Mouse (Mus musculus) embryonic fibroblast, embryonic 13.5 days (primary cell): ENCODE measurements around the gene Kl. TPM values are rescaled to one million over a fixed set of nuclear protein-coding genes. Genes with fewer than 3 reads are reported as not detected.

Experiments used
- H3K27ac ChIP-seq: 2 replicates; pipeline ENCODE4 v1.5.1; 2012; ENCODE audit warnings: low read length, control low read depth, inconsistent platforms; ENCODE audit not compliant: insufficient read depth
- H3K4me1 ChIP-seq: 2 replicates; pipeline ENCODE4 v1.6.1; 2011; ENCODE audit warnings: low read length; ENCODE audit not compliant: control insufficient read depth, insufficient read depth
- H3K4me3 ChIP-seq: 2 replicates; pipeline ENCODE4 v1.5.1; 2011; ENCODE audit warnings: mild to moderate bottlenecking, control low read depth, low read length; ENCODE audit not compliant: insufficient read depth
- CTCF ChIP-seq: IDR thresholded peaks from 2 replicates; pipeline ENCODE4 v1.5.1; 2011; ENCODE audit warnings: mild to moderate bottlenecking, control low read depth, low read length, moderate library complexity, borderline replicate concordance; ENCODE audit not compliant: insufficient read depth
- POLR2A ChIP-seq: IDR thresholded peaks from 2 replicates; pipeline ENCODE4 v1.6.1; 2011; ENCODE audit warnings: low read depth, mild to moderate bottlenecking, control low read depth, low read length, moderate library complexity
- polyA plus RNA-seq: library from polyadenylated mRNA; stranded (reverse); fragments of >200 nt; gene quantifications from 2 replicates; pipeline ENCODE4 v1.2.4, GENCODE M21; 2011; ENCODE audit warnings: low read depth; ENCODE audit not compliant: missing spikeins, insufficient read length

Kl gene
- polyA plus RNA-seq, 1 experiment: not detected

DNA sequence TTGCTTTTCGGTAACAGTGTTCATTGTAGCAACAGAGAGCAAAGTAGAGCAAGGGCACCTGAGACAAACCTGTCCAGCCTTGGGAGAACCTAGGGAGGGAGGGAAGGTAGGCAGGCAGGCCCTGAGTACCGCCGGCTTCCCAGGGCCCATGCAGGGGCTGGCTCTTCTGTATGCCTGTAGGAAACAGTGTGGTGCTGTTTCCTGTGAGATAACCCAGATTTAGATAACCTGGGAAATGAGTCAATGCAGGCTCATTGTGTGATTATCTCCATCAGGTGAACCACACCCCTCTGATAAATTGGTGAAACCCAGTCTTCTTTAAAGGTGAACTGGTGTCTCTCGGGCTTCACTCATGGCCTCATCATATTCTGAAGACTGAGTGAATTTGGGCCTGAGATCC, 73.7 kb downstream of the Kl start:
- H3K4me3 ChIP-seq: no peak overlapping the region

DNA sequence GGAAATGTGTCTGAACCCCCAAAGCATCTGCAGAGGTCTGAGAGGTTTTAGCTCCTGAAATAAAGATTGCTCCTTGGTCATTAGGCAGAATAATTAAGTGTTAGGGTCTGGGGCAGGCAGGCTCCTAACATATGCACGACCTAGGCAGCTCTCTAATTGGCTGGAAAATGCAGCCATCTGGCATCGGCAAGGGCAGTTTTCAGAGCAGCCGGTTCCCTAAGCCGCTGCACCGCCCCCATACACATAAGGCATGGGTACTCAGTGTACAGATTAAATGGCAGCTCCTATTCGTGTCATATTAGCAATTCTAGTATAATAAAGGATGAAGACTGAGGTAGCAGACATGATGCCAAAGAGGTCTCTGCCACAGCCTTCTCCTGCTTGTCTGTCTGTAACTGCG, 74.8 kb downstream of the Kl start:
- no peak overlapping the region for H3K27ac ChIP-seq

More for the DNA sequence above, 73.7 kb downstream of the Kl start:
- no peaks in the 10 kb centered on the region for H3K4me1 ChIP-seq
- no peak for TF ChIP-seq CTCF
- TF ChIP-seq POLR2A: no peak
- H3K27ac ChIP-seq: no peak overlapping the region

DNA sequence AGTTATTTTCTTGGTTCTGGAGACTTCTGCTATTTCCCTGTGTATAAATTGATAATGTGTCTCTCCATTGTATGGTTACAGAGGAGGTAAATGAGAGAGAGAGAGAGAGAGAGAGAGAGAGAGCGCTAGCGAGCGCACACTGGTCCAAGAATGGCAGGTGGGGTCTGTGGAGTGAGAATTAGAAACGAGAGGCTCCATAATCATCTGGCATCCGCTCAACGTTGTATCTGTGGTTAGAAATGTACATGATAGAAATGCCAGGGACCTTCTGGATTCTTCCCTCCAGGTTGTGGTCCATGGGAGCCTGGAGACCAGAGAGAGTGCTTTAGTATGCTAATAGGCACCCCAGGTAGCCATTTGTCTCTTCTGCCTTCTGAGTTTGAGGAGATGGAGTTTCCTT, 76.5 kb downstream of the Kl start:
- Histone ChIP-seq H3K4me1 (no peaks in the 10 kb centered on the region), H3K4me3 (no peak overlapping the region), H3K27ac (no peak overlapping the region)
- TF ChIP-seq CTCF (no peak), POLR2A (no peak)

More for the DNA sequence above, 74.8 kb downstream of the Kl start:
- no peak for TF ChIP-seq CTCF
- no peak for TF ChIP-seq POLR2A
- H3K4me3 ChIP-seq: no peak overlapping the region
- no peaks in the 10 kb centered on the region for H3K4me1 ChIP-seq

DNA sequence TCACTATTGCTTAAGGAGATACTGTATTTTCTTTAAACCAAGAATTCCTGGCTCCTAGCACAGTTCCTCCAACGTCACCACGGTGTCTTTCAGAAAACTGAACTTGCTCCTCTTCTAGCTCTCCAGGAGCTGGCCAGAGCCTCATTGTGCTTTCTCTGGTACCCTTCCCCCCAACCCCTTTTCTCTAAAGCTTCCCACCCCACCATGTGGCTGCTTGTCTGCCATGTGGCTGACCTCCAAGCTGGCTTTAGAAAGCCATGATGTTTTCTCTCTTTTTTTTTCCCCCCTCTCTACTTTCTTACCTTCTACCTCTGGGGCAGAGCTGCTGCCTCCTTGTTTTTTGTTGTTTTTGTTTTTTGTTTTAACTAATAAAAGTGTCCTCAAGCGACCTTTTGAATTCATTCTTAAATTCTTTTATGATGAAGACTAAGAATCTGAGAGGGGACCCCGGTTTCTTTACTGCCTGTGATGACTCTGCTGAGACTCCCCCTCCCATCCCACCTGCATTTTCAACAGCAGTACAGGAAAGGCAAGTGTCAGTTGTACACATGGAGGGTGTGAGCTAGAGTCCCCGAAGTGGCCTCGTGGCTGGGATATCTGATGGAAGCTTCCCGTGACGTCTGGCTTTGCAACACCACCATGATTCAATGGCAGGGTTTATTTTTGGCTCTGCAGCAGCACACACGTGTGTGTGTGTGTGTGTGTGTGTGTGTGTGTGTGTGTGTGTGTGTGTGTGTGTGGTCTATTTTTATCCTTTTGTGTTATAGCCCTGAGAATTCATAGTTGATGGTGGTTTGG, 82.5 kb downstream of the Kl start:
- Histone ChIP-seq H3K27ac (no peak overlapping the region), H3K4me3 (no peak overlapping the region), H3K4me1 (0 out of 2 replicates have a peak, but pooled peaks cover 2% of the 10 kb centered on the region)
- TF ChIP-seq POLR2A (no peak), CTCF (no peak)

DNA sequence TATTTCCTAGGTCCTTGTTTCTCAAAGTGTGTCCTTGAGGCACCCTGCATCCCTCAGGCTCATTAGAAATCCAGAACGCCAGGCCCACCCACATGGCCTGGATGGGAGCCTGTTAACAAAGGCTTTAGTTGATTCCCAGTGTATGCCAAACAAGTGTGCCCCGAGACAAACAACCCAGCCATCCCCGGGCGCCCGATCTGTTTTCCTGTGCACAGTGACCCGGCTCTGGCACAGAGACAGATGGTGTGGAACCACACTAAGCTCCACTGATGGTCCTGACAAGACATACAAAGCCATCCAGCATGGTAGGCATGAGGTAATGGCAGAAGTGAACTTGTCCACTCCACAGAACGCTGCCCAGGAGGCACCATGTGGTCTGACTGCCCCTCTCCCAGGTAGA, 85.5 kb downstream of the Kl start:
- Histone ChIP-seq H3K27ac (no peak overlapping the region), H3K4me3 (no peak overlapping the region), H3K4me1 (0 out of 2 replicates have a peak, but pooled peaks cover 2% of the 10 kb centered on the region)
- TF ChIP-seq POLR2A (no peak), CTCF (no peak)

DNA sequence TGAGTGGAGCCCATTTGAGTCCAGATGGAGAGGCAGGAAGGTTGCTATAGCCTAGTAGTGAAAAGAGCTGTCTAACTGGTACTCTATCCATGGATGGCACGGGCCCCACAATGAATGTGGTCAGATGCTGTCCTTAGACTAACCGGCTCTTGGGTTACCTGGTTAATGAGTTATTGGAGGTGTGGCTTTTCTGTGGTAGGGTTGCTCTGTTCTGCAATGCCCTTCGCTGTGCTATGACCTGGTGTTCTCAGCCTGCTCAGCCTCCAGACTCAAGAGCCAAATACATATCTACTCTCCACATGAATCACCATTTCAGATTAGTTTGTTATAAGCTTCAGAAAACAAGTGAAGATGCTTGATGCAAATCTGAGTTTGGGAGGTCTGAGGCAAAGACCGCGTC, 90.5 kb downstream of the Kl start:
- peaks cover 9% of the 10 kb centered on the region; the same call in 1 of the 2 replicates for H3K4me1 ChIP-seq
- no peak overlapping the region for H3K27ac ChIP-seq
- TF ChIP-seq CTCF (no peak), POLR2A (no peak)
- no peak overlapping the region for H3K4me3 ChIP-seq
